Mouse (Mus musculus) kidney, postnatal 0 days (tissue): ENCODE measurements at regions not wholly inside any gene's neighbourhood (a gene's known extent, or its start where the extent isn't known, plus 50 kb on each side); places are given as distances from the start of the nearest gene placed in this dataset.

ENCODE experiments used
- ATAC-seq: fragments of 200-750 bp; cut with Nextera tagmentation; replicated peaks from 2 replicates; pipeline ENCODE4 v1.8.0; 2017; ENCODE audit warnings: low read depth, moderate number of reproducible peaks, moderate TSS enrichment, moderate library complexity; ENCODE audit not compliant: low FRiP score
- DNase-seq: peaks from one replicate; pipeline ENCODE4 v3.0.0-alpha.2; 2016; ENCODE audit warnings: low spot score
- H3K27ac ChIP-seq: fragments of 300-500 bp; sonication (generic); 2 replicates; pipeline ENCODE4 v1.5.1; 2014; ENCODE audit warnings: mild to moderate bottlenecking
- H3K27me3 ChIP-seq: fragments of 300-500 bp; sonication (generic); 2 replicates; pipeline ENCODE4 v1.6.1; 2014; ENCODE audit warnings: low read length, mixed read lengths; ENCODE audit not compliant: insufficient read depth
- H3K36me3 ChIP-seq: fragments of 300-500 bp; sonication (generic); 2 replicates; pipeline ENCODE4 v1.6.1; 2014; ENCODE audit warnings: low read length, mixed read lengths; ENCODE audit not compliant: insufficient read depth
- H3K4me1 ChIP-seq: fragments of 300-500 bp; sonication (generic); replicated peaks from 2 replicates; pipeline ENCODE4 v1.6.1; 2014; ENCODE audit warnings: antibody characterized with exemption, low read length, mixed read lengths; ENCODE audit not compliant: insufficient read depth
- H3K4me2 ChIP-seq: fragments of 300-500 bp; sonication (generic); 2 replicates; pipeline ENCODE4 v1.6.1; 2014; ENCODE audit warnings: mild to moderate bottlenecking, low read length, moderate library complexity, mixed read lengths
- H3K4me3 ChIP-seq: fragments of 300-500 bp; sonication (generic); replicated peaks from 2 replicates; pipeline ENCODE4 v1.5.1; 2014; ENCODE audit warnings: low read depth, low read length
- H3K9ac ChIP-seq: fragments of 300-500 bp; sonication (generic); 2 replicates; pipeline ENCODE4 v1.6.1; 2014; ENCODE audit warnings: low read depth, low read length
- H3K9me3 ChIP-seq: fragments of 300-500 bp; sonication (generic); replicated peaks from 2 replicates; pipeline ENCODE4 v1.6.1; 2016; ENCODE audit warnings: low read length, inconsistent platforms, mixed read lengths
- CTCF ChIP-seq: IDR thresholded peaks from 2 replicates; pipeline ENCODE4 v1.5.1; 2016; ENCODE audit warnings: antibody characterized with exemption, low read depth, mild to moderate bottlenecking, moderate library complexity
- WGBS: fragments of 180-500 bp; shearing (Covaris S2); extraction: QIAGEN DNeasy Blood & Tissue Kit; methylation state at CpG from one replicate; pipeline ENCODE4 v1.1.7; 2014; 5-methylcytosine and 5-hydroxymethylcytosine counted together

- TF ChIP-seq CTCF: no peak
- peak; percentile 35; the same call in 1 of the 2 replicates for ATAC-seq
- WGBS: 58% methylated on average over 6 of the region's 6 CpGs
- no peak overlapping the region for H3K27ac ChIP-seq
- no peak overlapping the region for H3K4me2 ChIP-seq
- DNase-seq: no peak
- H3K9me3 ChIP-seq: no peaks in the 10 kb centered on the region
- H3K36me3 ChIP-seq: no peaks in the 10 kb centered on the region
- peaks cover 16% of the 10 kb centered on the region; the same call in 1 of the 2 replicates for H3K4me1 ChIP-seq
- H3K27me3 ChIP-seq: no peaks in the 10 kb centered on the region
- no peak overlapping the region for H3K9ac ChIP-seq
- H3K4me3 ChIP-seq: no peak overlapping the region
Observed at GRCm38 (mm10) chr9:61314630-61315179, 57.5 kb upstream of the Tle3 start.

- 36% methylated on average over 17 of the region's 17 CpGs for WGBS
- H3K27ac ChIP-seq: peak overlapping the region; percentile 48
- no peaks in the 10 kb centered on the region for H3K27me3 ChIP-seq
- no peak overlapping the region for H3K9ac ChIP-seq
- H3K9me3 ChIP-seq: no peaks in the 10 kb centered on the region
- DNase-seq (peak; percentile 61), ATAC-seq (0 out of 2 replicates have a peak, but pooled peaks have one; percentile 6)
- no peak overlapping the region for H3K4me2 ChIP-seq
- H3K36me3 ChIP-seq: no peaks in the 10 kb centered on the region
- H3K4me1 ChIP-seq: peaks cover 16% of the 10 kb centered on the region; the same call in 1 of the 2 replicates
- H3K4me3 ChIP-seq: no peak overlapping the region
- no peak for TF ChIP-seq CTCF
Observed at GRCm38 (mm10) chr9:61315371-61316298, 56.5 kb upstream of the Tle3 start.

- H3K9me3 ChIP-seq: no peaks in the 10 kb centered on the region
- no peak for TF ChIP-seq CTCF
- no peak for ATAC-seq
- no peak for DNase-seq
- H3K27me3 ChIP-seq: no peaks in the 10 kb centered on the region
- H3K27ac ChIP-seq: no peak overlapping the region
- H3K4me1 ChIP-seq: peaks cover 13% of the 10 kb centered on the region; the same call in 1 of the 2 replicates
- no peaks in the 10 kb centered on the region for H3K36me3 ChIP-seq
- H3K4me2 ChIP-seq: no peak overlapping the region
- no peak overlapping the region for H3K9ac ChIP-seq
- H3K4me3 ChIP-seq: no peak overlapping the region
- 54% methylated on average over 4 of the region's 4 CpGs for WGBS
Observed at GRCm38 (mm10) chr9:61316442-61316841, 55.7 kb upstream of the Tle3 start.

- ATAC-seq (no peak), DNase-seq (no peak)
- H3K4me1 ChIP-seq: peaks cover 10% of the 10 kb centered on the region; the same call in 1 of the 2 replicates
- no peaks in the 10 kb centered on the region for H3K27me3 ChIP-seq
- no peak overlapping the region for H3K27ac ChIP-seq
- H3K36me3 ChIP-seq: no peaks in the 10 kb centered on the region
- 66% methylated on average over 6 of the region's 6 CpGs for WGBS
- H3K4me2 ChIP-seq: no peak overlapping the region
- no peaks in the 10 kb centered on the region for H3K9me3 ChIP-seq
- no peak for TF ChIP-seq CTCF
- H3K4me3 ChIP-seq: no peak overlapping the region
- no peak overlapping the region for H3K9ac ChIP-seq
Observed at GRCm38 (mm10) chr9:61319721-61320120, 52.4 kb upstream of the Tle3 start.

- no peak for ATAC-seq
Observed at GRCm38 (mm10) chr9:61321314-61321713, 50.9 kb upstream of the Tle3 start.

GRCm38 (mm10) chr9:61321825-61322224, 50.3 kb upstream of the Tle3 start:
- DNase-seq (no peak), ATAC-seq (no peak)
- TF ChIP-seq CTCF: no peak
- Histone ChIP-seq H3K27ac (no peak overlapping the region), H3K4me3 (no peak overlapping the region), H3K4me2 (no peak overlapping the region), H3K27me3 (0 out of 2 replicates have a peak, but pooled peaks cover 4% of the 10 kb centered on the region), H3K9ac (no peak overlapping the region), H3K4me1 (no peaks in the 10 kb centered on the region), H3K9me3 (no peaks in the 10 kb centered on the region), H3K36me3 (no peaks in the 10 kb centered on the region)
- WGBS: 54% methylated on average over 8 of the region's 8 CpGs

More at GRCm38 (mm10) chr9:61321314-61321713, 50.9 kb upstream of the Tle3 start:
- Histone ChIP-seq H3K9ac (no peak overlapping the region), H3K4me1 (no peaks in the 10 kb centered on the region; the same call in 1 of the 2 replicates), H3K4me3 (no peak overlapping the region), H3K9me3 (no peaks in the 10 kb centered on the region), H3K27ac (no peak overlapping the region), H3K27me3 (0 out of 2 replicates have a peak, but pooled peaks cover 2% of the 10 kb centered on the region), H3K4me2 (no peak overlapping the region), H3K36me3 (no peaks in the 10 kb centered on the region)
- 60% methylated on average over 1 of the region's 1 CpGs for WGBS
- DNase-seq: no peak
- no peak for TF ChIP-seq CTCF
